Mouse (Mus musculus) bone marrow macrophage, adult 2 months (primary cell): ENCODE results near the gene Akr7a5. TPM values are rescaled to one million over a fixed set of nuclear protein-coding genes. Genes with fewer than 3 reads are reported as not detected.
A peak's percentile ranks its signal among the peaks of the same experiment; 100 is the strongest.

Experiments used
- H3K27ac ChIP-seq: 2 replicates; pipeline ENCODE4 v1.5.1; 2012; ENCODE audit warnings: low read depth, low read length; ENCODE audit not compliant: insufficient read depth
- H3K4me1 ChIP-seq: 2 replicates; pipeline ENCODE4 v1.6.1; 2012; ENCODE audit warnings: low read length; ENCODE audit not compliant: control insufficient read depth, insufficient read depth
- H3K4me3 ChIP-seq: 2 replicates; pipeline ENCODE4 v1.5.1; 2012; ENCODE audit warnings: mild to moderate bottlenecking, low read length, moderate library complexity; ENCODE audit not compliant: insufficient read depth
- CTCF ChIP-seq: IDR thresholded peaks from 2 replicates; pipeline ENCODE4 v1.5.1; 2012; ENCODE audit warnings: low read depth, mild to moderate bottlenecking, low read length, moderate library complexity
- POLR2A ChIP-seq: IDR thresholded peaks from 2 replicates; pipeline ENCODE4 v1.6.1; 2012; ENCODE audit warnings: mild to moderate bottlenecking, low read depth, low read length, borderline replicate concordance
- polyA plus RNA-seq: library from polyadenylated mRNA; stranded (reverse); fragments of >200 nt; gene quantifications from 2 replicates; pipeline ENCODE4 v1.2.4, GENCODE M21; 2012; ENCODE audit not compliant: missing spikeins, insufficient read depth, insufficient read length

Akr7a5 gene
- polyA plus RNA-seq, 1 experiment = 17.5 TPM

GRCm38 (mm10) chr4:139345416-139346019 is 35.0 kb downstream of the Akr7a5 start:
- no peak overlapping the region for H3K27ac ChIP-seq
- H3K4me3 ChIP-seq = no peak overlapping the region
- TF ChIP-seq POLR2A = no peak
- TF ChIP-seq CTCF = no peak
- H3K4me1 ChIP-seq = peaks cover 12% of the 10 kb centered on the region

DNA sequence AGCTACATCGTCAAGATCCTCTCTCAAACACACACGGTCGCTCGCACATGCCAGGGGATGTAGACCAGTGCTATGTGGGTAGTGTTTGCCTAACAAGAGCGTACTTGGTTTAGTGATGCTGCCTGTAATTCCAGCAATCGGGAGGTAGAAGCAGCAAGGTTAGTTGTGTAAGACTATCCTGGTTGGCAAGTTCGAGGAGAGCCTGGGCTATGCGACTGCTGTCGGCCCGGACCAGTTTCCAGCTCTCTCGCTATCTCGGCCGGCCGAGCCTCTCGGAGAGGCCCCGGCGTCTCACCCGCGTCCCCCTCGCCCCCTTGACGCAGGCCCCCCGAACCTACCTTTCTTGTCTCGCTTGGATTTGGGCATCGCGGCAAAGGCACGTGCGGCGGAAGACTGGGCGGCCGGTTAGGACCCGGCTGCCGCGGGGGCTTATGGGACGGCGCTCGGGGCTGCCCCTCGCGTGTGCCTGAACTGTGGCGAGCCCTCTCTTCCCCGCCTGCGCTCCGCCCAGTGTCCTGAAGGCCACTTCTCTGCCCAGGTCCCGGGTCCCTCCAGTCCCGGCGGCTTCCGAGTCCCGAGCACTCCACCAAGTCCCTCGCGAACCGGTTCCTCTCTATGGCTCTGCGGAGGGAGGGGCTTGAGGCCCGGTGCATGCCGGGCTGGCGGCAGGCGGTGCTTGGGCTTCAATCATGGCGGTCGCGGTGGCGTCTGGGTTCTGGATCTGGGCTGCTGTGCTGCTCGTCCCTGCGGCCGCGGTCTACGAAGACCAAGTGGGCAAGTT is 41.6 kb downstream of the Akr7a5 start, which contains the start of the genes Mrto4, Emc1 and Ubr4:
TSS of gene Mrto4 (minus strand) at position 646 of the 781 bp plus-strand sequence.
TSS of gene Emc1 (plus strand) at position 657 of the 781 bp plus-strand sequence.
TSS of gene Ubr4 (plus strand) at position 679 of the 781 bp plus-strand sequence.
- H3K4me1 ChIP-seq = peaks cover 4% of the 10 kb centered on the region
- peak within 1 kb of the TSS; percentile 97 for H3K27ac ChIP-seq
- TF ChIP-seq POLR2A (no peak), CTCF (no peak)
- peak within 1 kb of the TSS; percentile 99 for H3K4me3 ChIP-seq

DNA sequence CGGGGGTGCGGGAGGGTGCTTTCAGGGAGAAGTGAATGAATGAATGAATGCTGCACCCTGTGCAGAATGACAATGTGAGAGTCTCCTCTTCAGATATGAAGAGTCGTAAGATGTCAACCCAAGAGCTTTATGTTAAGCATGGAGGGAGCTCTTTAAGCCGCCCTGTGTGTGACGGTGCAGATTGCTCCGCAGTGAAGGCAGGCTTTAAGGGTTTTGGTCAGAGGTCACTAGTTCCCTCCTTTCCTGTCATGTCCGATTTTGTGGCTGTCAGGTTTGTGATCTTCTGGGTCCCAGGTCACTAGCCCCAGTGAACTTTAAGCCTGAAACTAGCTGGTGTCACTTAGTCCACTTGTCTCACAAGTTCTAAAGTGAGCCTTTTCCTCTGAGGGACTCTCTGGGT is 42.3 kb downstream of the Akr7a5 start:
- peaks cover 4% of the 10 kb centered on the region for H3K4me1 ChIP-seq
- H3K4me3 ChIP-seq = peak overlapping the region; percentile 99
- TF ChIP-seq POLR2A = no peak
- TF ChIP-seq CTCF = no peak
- H3K27ac ChIP-seq = peak overlapping the region; percentile 97

GRCm38 (mm10) chr4:139357211-139357610 is 46.7 kb downstream of the Akr7a5 start:
- no peak overlapping the region for H3K4me3 ChIP-seq
- no peaks in the 10 kb centered on the region for H3K4me1 ChIP-seq
- H3K27ac ChIP-seq = no peak overlapping the region
- no peak for TF ChIP-seq CTCF
- no peak for TF ChIP-seq POLR2A

- Histone ChIP-seq H3K27ac (no peak overlapping the region), H3K4me3 (no peak overlapping the region), H3K4me1 (peaks cover 3% of the 10 kb centered on the region; the same call in 1 of the 2 replicates)
- TF ChIP-seq CTCF (no peak), POLR2A (no peak)
Measured at GRCm38 (mm10) chr4:139360761-139361548, 50.4 kb downstream of the Akr7a5 start.

GRCm38 (mm10) chr4:139367336-139367735 is 56.8 kb downstream of the Akr7a5 start:
- no peak for TF ChIP-seq POLR2A
- no peak for TF ChIP-seq CTCF
- no peak overlapping the region for H3K27ac ChIP-seq
- H3K4me1 ChIP-seq = peaks cover 3% of the 10 kb centered on the region; the same call in 1 of the 2 replicates
- H3K4me3 ChIP-seq = no peak overlapping the region

Other genes starting within 250 kb of the Akr7a5 start
- gene Htr6, start 235.2 kb upstream of the Akr7a5 start, polyA plus RNA-seq = not detected in 2 replicates
- gene Nbl1, start 217.8 kb upstream of the Akr7a5 start, polyA plus RNA-seq = 0.45 TPM in 1 of 2 replicates, not detected in the other
- 151 and 166 TPM in 2 replicates for gene Minos1, start 179.6 kb upstream of the Akr7a5 start, polyA plus RNA-seq
- 483 and 496 TPM in 2 replicates for gene Capzb, start 117.8 kb upstream of the Akr7a5 start, polyA plus RNA-seq
- 22.5 and 26.7 TPM in 2 replicates for gene Pqlc2, start within 50 bp of the Akr7a5 start, polyA plus RNA-seq
- gene Mrto4, start 41.8 kb downstream of the Akr7a5 start, polyA plus RNA-seq = 18.8 and 22.5 TPM in 2 replicates
- gene Emc1, start 41.8 kb downstream of the Akr7a5 start, polyA plus RNA-seq = 28.6 and 29.8 TPM in 2 replicates
- 60.1 and 84.1 TPM in 2 replicates for gene Ubr4, start 41.9 kb downstream of the Akr7a5 start, polyA plus RNA-seq
- gene Iffo2, start 219.8 kb downstream of the Akr7a5 start, polyA plus RNA-seq = 9.5 and 10.7 TPM in 2 replicates